Mouse (Mus musculus) leukemia stem cell, adult 10-12 weeks (primary cell): ENCODE measurements around the gene 1810030O07Rik. TPM values are rescaled to one million over a fixed set of nuclear protein-coding genes. Genes with fewer than 3 reads are reported as not detected.

Experiments
- polyA plus RNA-seq: library from polyadenylated mRNA; stranded (reverse); fragments of >175 nt; gene quantifications from 2 replicates; pipeline ENCODE4 v1.2.3, GENCODE M21; 2012; ENCODE audit warnings: low replicate concordance

1810030O07Rik gene
- 1.9 and 3.3 TPM in 2 replicates for polyA plus RNA-seq

DNA sequence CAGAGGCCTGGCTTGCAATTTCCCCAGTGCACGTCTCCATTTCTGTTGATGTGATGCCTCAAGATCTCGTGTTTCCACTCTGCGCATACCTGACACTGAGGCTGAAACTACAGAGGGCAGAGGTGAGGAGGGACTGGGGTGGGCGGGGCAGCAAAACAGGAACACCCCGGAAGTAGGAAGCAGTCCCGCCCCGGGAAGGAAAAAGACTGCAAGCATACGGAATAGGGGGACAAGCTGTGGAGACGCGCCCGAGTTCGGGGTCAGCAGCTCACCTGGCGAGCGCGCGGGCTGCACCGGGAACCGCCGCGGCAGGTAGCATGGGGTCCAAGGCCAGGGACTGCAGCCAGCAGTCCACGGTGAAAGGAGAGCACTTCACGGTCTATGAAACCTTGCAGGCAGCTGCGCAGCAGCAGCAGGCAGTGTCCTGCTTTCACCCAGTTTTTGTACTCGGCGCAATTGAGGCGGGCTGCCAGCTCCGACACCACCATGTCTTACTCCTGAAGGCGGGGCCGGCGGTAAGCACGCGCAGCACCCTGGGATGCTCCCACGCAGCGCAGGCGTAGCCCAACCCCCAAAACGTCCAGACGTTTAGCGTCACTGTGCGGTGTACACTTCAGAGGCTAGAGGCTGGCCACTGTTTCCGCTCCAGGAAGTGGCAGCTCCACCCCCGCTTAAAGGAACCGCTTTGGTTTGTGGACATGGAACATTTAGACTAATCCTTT is at the start of gene 1810030O07Rik:
Gene 1810030O07Rik (minus strand): TSS at position 615 of the 722 bp plus-strand sequence.

Other genes with a start within 250 kb of the 1810030O07Rik start
- gene Atp6ap2, start 85.9 kb downstream of the 1810030O07Rik start, polyA plus RNA-seq: 0.32 and 1.9 TPM in 2 replicates
- 9.7 and 11.9 TPM in 2 replicates for gene Med14, start 88.4 kb upstream of the 1810030O07Rik start, polyA plus RNA-seq